Mouse (Mus musculus) olfactory bulb, adult 2 months (tissue): ENCODE data around the gene Magi2.

Experiments
- CTCF ChIP-seq: fragments of 200-500 bp; IDR thresholded peaks from 2 replicates; pipeline ENCODE4 v1.5.1; 2012; ENCODE audit warnings: low read depth, mild to moderate bottlenecking, low read length, moderate library complexity; ENCODE audit not compliant: insufficient read depth
- POLR2A ChIP-seq: fragments of 200-500 bp; IDR thresholded peaks from 2 replicates; pipeline ENCODE4 v1.6.1; 2012; ENCODE audit warnings: mild to moderate bottlenecking, low read depth, low read length, moderate library complexity; ENCODE audit not compliant: insufficient read depth

- TF ChIP-seq CTCF (no peak), POLR2A (no peak)
Observed at GRCm38 (mm10) chr5:19803052-19803769, 576.4 kb downstream of the Magi2 start.
